ENCODE assay signal across 25 mouse cellular contexts in genomic region chr15:90183511-90183910, GRCm38 (mm10).
"Had no signal": no experiment of that assay in that cellular context is flagged by ENCODE, and none has a peak within 500 bp of the region (broad histone marks: within the 10 kb centered on the region; RNA-seq: fewer than 3 reads in every experiment).

No protein-coding gene starts in this region.

- DNase-seq: gastrocnemius, adult 2 months; gastrocnemius, postnatal 10 days; gastrocnemius, postnatal 25 days; heart, adult 18-20 months; heart, postnatal 10 days; heart, postnatal 4 days; kidney, adult 18-20 months; kidney, adult 8-10 months; kidney, postnatal 10 days; kidney, postnatal 25 days; kidney, postnatal 4 days; left cerebral cortex, postnatal 4 days had no signal

- H3K4me1 ChIP-seq: heart, embryonic 10.5 days; heart, embryonic 12.5 days; hindbrain, embryonic 10.5 days; hindbrain, embryonic 12.5 days; intestine, embryonic 15.5 days; limb, embryonic 13.5 days; limb, embryonic 15.5 days; liver, embryonic 12.5 days had no signal

- H3K27ac ChIP-seq: gastrocnemius, adult 2 months; heart, embryonic 10.5 days; hindbrain, embryonic 10.5 days; hindbrain, embryonic 12.5 days; hindbrain, embryonic 14.5 days; hindbrain, postnatal 0 days; intestine, embryonic 15.5 days; layer of hippocampus, adult 2 months; limb, embryonic 13.5 days; limb, embryonic 15.5 days; liver, embryonic 12.5 days; liver, embryonic 14.5 days had no signal

- ATAC-seq: hindbrain, postnatal 0 days; intestine, postnatal 0 days; liver, embryonic 12.5 days had no signal

- H3K9me3 ChIP-seq: heart, embryonic 10.5 days; heart, embryonic 12.5 days; hindbrain, embryonic 10.5 days; hindbrain, embryonic 12.5 days; intestine, embryonic 15.5 days; limb, embryonic 13.5 days; limb, embryonic 15.5 days; liver, embryonic 12.5 days had no signal

- H3K36me3 ChIP-seq: heart, embryonic 10.5 days; heart, embryonic 12.5 days; hindbrain, embryonic 10.5 days; hindbrain, embryonic 12.5 days; intestine, embryonic 15.5 days; limb, embryonic 13.5 days; limb, embryonic 15.5 days; liver, embryonic 12.5 days had no signal

- H3K27me3 ChIP-seq: heart, embryonic 12.5 days; hindbrain, embryonic 12.5 days; intestine, embryonic 15.5 days; limb, embryonic 13.5 days; limb, embryonic 15.5 days; liver, embryonic 12.5 days had no signal

- H3K4me3 ChIP-seq: gastrocnemius, adult 2 months; heart, embryonic 10.5 days; heart, embryonic 12.5 days; hindbrain, embryonic 10.5 days; hindbrain, embryonic 12.5 days; intestine, embryonic 15.5 days; layer of hippocampus, adult 2 months; limb, embryonic 13.5 days; limb, embryonic 15.5 days; liver, embryonic 12.5 days had no signal

- H3K4me2 ChIP-seq: heart, embryonic 12.5 days; hindbrain, embryonic 12.5 days; hindbrain, embryonic 14.5 days; intestine, embryonic 15.5 days; limb, embryonic 13.5 days; limb, embryonic 15.5 days; liver, embryonic 12.5 days had no signal

- H3K9ac ChIP-seq: heart, embryonic 12.5 days; hindbrain, embryonic 12.5 days; hindbrain, embryonic 14.5 days; intestine, embryonic 15.5 days; limb, embryonic 13.5 days; limb, embryonic 15.5 days; liver, embryonic 12.5 days; liver, embryonic 14.5 days had no signal
